Mouse (Mus musculus): ENCODE data around the gene Rfc1.

DNA sequence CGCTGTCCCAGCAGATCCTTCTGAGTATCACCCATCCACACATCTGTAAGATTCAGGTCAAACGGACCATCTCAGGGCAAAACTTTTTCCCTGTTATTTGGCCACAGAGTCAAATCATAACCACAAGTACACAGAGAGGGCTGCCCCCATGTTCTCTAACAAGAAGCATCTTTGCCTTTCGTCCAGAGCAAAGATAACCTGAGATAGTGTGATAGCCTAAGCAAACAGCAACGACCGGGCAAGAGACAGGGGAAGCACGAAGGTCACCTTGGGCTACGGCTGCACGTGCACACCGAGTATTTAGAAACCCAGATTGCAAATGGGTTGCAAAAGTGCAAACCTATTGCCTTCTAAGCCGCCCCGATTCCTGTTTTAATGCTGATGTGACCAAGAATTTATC lies 32.4 kb upstream of the Rfc1 start:
- TF ChIP-seq POLR2A (IDR thresholded peaks at IDR 0.05; ENCODE audit: insufficient read depth, low read length) (no peak), CTCF (IDR thresholded peaks at IDR 0.05; ENCODE audit: low read depth, low read length) (no peak)

All from ES-Bruce4 (cell line).